Mouse (Mus musculus): ENCODE data around the gene Foxl2. TPM values are rescaled to one million over a fixed set of nuclear protein-coding genes. Genes with fewer than 3 reads are reported as not detected.

The Foxl2 gene
- polyA plus RNA-seq (2017; shearing (Covaris generic)): not detected

- ATAC-seq: no peak
Measured at GRCm38 (mm10) chr9:98955103-98955715, at the start of gene Foxl2. Gene Foxl2, plus strand, starts transcription at chr9:98955288.

- ATAC-seq: no peak
Measured at GRCm38 (mm10) chr9:98920629-98921523, 34.2 kb upstream of the Foxl2 start.

GRCm38 (mm10) chr9:98923119-98923518, 32.0 kb upstream of the Foxl2 start:
- ATAC-seq: no peak

GRCm38 (mm10) chr9:98924183-98924582, 30.9 kb upstream of the Foxl2 start:
- ATAC-seq: no peak

GRCm38 (mm10) chr9:98929496-98929895, 25.6 kb upstream of the Foxl2 start:
- ATAC-seq: no peak

- no peak for ATAC-seq
Measured at GRCm38 (mm10) chr9:98932931-98933330, 22.2 kb upstream of the Foxl2 start.

GRCm38 (mm10) chr9:98935190-98935909, 19.7 kb upstream of the Foxl2 start:
- ATAC-seq: no peak

GRCm38 (mm10) chr9:98939290-98939689, 15.8 kb upstream of the Foxl2 start:
- ATAC-seq: no peak

- ATAC-seq: no peak
Measured at GRCm38 (mm10) chr9:98952171-98953050, 2.7 kb upstream of the Foxl2 start.

- no peak for ATAC-seq
Measured at GRCm38 (mm10) chr9:98953291-98953690, 1.8 kb upstream of the Foxl2 start.

- ATAC-seq: no peak
Measured at GRCm38 (mm10) chr9:98953830-98954229, 1.3 kb upstream of the Foxl2 start.

GRCm38 (mm10) chr9:98954391-98955102, 541 bp upstream of the Foxl2 start:
- ATAC-seq: no peak

GRCm38 (mm10) chr9:98955716-98956224, 682 bp downstream of the Foxl2 start:
- ATAC-seq: no peak

- ATAC-seq: no peak
Measured at GRCm38 (mm10) chr9:98956591-98957381, 1.7 kb downstream of the Foxl2 start.

- no peak for ATAC-seq
Measured at GRCm38 (mm10) chr9:98957751-98958351, 2.8 kb downstream of the Foxl2 start.

- ATAC-seq: no peak
Measured at GRCm38 (mm10) chr9:98958628-98959027, 3.5 kb downstream of the Foxl2 start.

- no peak for ATAC-seq
Measured at GRCm38 (mm10) chr9:98959851-98960250, 4.8 kb downstream of the Foxl2 start.

- no peak for ATAC-seq
Measured at GRCm38 (mm10) chr9:98960348-98960747, 5.3 kb downstream of the Foxl2 start.

GRCm38 (mm10) chr9:98961591-98962477, 6.7 kb downstream of the Foxl2 start:
- no peak for ATAC-seq

Measured in CD4-positive, CD25-positive, alpha-beta regulatory T cell, adult 4 months (primary cell).